Mouse (Mus musculus): Measurements from ENCODE around the gene Rbms3. TPM values are rescaled to one million over a fixed set of nuclear protein-coding genes. Genes with fewer than 3 reads are reported as not detected.

The Rbms3 gene
- polyA plus RNA-seq, 1 experiment from 2014 or later: 76.1 TPM

DNA sequence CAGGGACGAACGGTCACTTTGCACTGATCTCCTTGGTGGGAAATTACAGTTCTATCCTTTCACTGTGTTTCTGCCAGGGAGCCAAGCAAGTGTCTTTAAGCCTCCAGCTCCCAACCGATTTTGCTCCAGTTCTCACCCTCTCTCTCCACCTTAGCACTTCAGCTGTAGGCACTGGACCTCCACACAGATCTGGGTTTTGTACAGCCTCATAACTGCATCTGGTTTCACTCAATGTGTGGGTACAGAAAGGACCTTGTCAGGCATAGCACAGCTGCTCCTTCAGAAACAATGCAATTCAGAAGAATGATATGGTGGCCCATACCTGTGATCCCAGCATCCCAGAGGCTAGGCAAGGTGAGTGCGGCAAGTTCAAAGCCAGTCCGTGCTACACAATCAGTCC lies 648.9 kb downstream of the Rbms3 start:
- H3K27ac ChIP-seq (ENCODE audit: low read length): peak overlapping the region; percentile 50; the same call in 1 of the 2 replicates
- H3K4me3 ChIP-seq (replicated peaks; ENCODE audit: low read length): no peak overlapping the region
- WGBS: 75% methylated on average over 5 of the region's 5 CpGs
- no peak; the same call in 1 of the 2 replicates for ATAC-seq (ENCODE audit: insufficient read depth, low FRiP score)
- H3K9ac ChIP-seq (ENCODE audit: low read length): no peak overlapping the region
- no peaks in the 10 kb centered on the region for H3K27me3 ChIP-seq (ENCODE audit: control insufficient read depth, insufficient read depth, low read length)
- H3K4me1 ChIP-seq (ENCODE audit: control insufficient read depth, insufficient read depth, low read length): 0 out of 2 replicates have a peak, but pooled peaks cover 3% of the 10 kb centered on the region
- H3K36me3 ChIP-seq (ENCODE audit: control insufficient read depth, insufficient read depth, low read length): no peaks in the 10 kb centered on the region
- no peaks in the 10 kb centered on the region for H3K9me3 ChIP-seq (replicated peaks; ENCODE audit: control insufficient read depth, low read length)
- H3K4me2 ChIP-seq (ENCODE audit: low read depth, low read length): no peak overlapping the region

DNA sequence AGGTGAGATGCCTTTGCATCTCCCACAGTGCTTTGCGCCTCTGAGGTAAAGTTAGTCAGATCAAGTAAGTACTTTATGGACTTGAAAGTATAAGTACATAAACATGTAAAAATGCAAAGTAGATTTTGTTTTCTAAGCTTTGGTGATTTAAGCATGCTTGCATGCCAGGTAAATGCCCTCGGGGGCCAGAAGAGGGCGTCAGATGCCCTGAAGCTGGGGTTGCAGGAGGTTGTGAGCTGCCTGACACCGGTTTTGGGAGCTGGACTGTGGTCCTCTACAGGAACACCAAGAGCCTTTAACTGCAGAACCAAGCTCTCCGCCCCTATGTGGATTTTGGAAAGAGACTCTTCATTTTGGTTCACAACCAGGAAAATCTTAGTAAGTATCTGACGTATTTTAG lies 652.3 kb downstream of the Rbms3 start:
- H3K9me3 ChIP-seq (replicated peaks; ENCODE audit: control insufficient read depth, low read length): no peaks in the 10 kb centered on the region
- H3K27ac ChIP-seq (ENCODE audit: low read length): no peak overlapping the region
- WGBS: 86% methylated on average over 6 of the region's 6 CpGs

GRCm38 (mm10) chr9:116976575-116977408 lies 652.9 kb downstream of the Rbms3 start:
- Histone ChIP-seq H3K9me3 (replicated peaks; ENCODE audit: control insufficient read depth, low read length) (no peaks in the 10 kb centered on the region), H3K36me3 (ENCODE audit: control insufficient read depth, insufficient read depth, low read length) (no peaks in the 10 kb centered on the region), H3K27me3 (ENCODE audit: control insufficient read depth, insufficient read depth, low read length) (no peaks in the 10 kb centered on the region), H3K4me2 (ENCODE audit: low read depth, low read length) (no peak overlapping the region), H3K4me3 (replicated peaks; ENCODE audit: low read length) (no peak overlapping the region), H3K4me1 (ENCODE audit: control insufficient read depth, insufficient read depth, low read length) (0 out of 2 replicates have a peak, but pooled peaks cover 3% of the 10 kb centered on the region), H3K27ac (ENCODE audit: low read length) (no peak overlapping the region), H3K9ac (ENCODE audit: low read length) (no peak overlapping the region)
- no peak for ATAC-seq (ENCODE audit: insufficient read depth, low FRiP score)
- WGBS: 72% methylated on average over 21 of the region's 21 CpGs

More for the DNA sequence above, 652.3 kb downstream of the Rbms3 start:
- ATAC-seq (ENCODE audit: insufficient read depth, low FRiP score): no peak
- Histone ChIP-seq H3K4me2 (ENCODE audit: low read depth, low read length) (no peak overlapping the region), H3K27me3 (ENCODE audit: control insufficient read depth, insufficient read depth, low read length) (no peaks in the 10 kb centered on the region), H3K4me1 (ENCODE audit: control insufficient read depth, insufficient read depth, low read length) (0 out of 2 replicates have a peak, but pooled peaks cover 3% of the 10 kb centered on the region), H3K4me3 (replicated peaks; ENCODE audit: low read length) (no peak overlapping the region), H3K36me3 (ENCODE audit: control insufficient read depth, insufficient read depth, low read length) (no peaks in the 10 kb centered on the region), H3K9ac (ENCODE audit: low read length) (no peak overlapping the region)

- H3K4me1 ChIP-seq (ENCODE audit: control insufficient read depth, insufficient read depth, low read length): no peaks in the 10 kb centered on the region
- no peak overlapping the region for H3K4me3 ChIP-seq (replicated peaks; ENCODE audit: low read length)
- no peaks in the 10 kb centered on the region for H3K27me3 ChIP-seq (ENCODE audit: control insufficient read depth, insufficient read depth, low read length)
- no peaks in the 10 kb centered on the region for H3K9me3 ChIP-seq (replicated peaks; ENCODE audit: control insufficient read depth, low read length)
- no peak overlapping the region for H3K4me2 ChIP-seq (ENCODE audit: low read depth, low read length)
- no peak overlapping the region for H3K27ac ChIP-seq (ENCODE audit: low read length)
- ATAC-seq (ENCODE audit: insufficient read depth, low FRiP score): no peak
- H3K9ac ChIP-seq (ENCODE audit: low read length): no peak overlapping the region
- 72% methylated on average over 4 of the region's 4 CpGs for WGBS
- no peaks in the 10 kb centered on the region for H3K36me3 ChIP-seq (ENCODE audit: control insufficient read depth, insufficient read depth, low read length)
Observed at GRCm38 (mm10) chr9:116975269-116975668, 654.4 kb downstream of the Rbms3 start.

- no peak overlapping the region for H3K9ac ChIP-seq (ENCODE audit: low read length)
- no peaks in the 10 kb centered on the region for H3K4me1 ChIP-seq (ENCODE audit: control insufficient read depth, insufficient read depth, low read length)
- H3K4me3 ChIP-seq (replicated peaks; ENCODE audit: low read length): no peak overlapping the region
- no peak overlapping the region for H3K27ac ChIP-seq (ENCODE audit: low read length)
- H3K36me3 ChIP-seq (ENCODE audit: control insufficient read depth, insufficient read depth, low read length): no peaks in the 10 kb centered on the region
- H3K4me2 ChIP-seq (ENCODE audit: low read depth, low read length): no peak overlapping the region
- no peaks in the 10 kb centered on the region for H3K27me3 ChIP-seq (ENCODE audit: control insufficient read depth, insufficient read depth, low read length)
- 93% methylated on average over 3 of the region's 3 CpGs for WGBS
- no peaks in the 10 kb centered on the region for H3K9me3 ChIP-seq (replicated peaks; ENCODE audit: control insufficient read depth, low read length)
- no peak for ATAC-seq (ENCODE audit: insufficient read depth, low FRiP score)
Observed at GRCm38 (mm10) chr9:116974134-116974533, 655.6 kb downstream of the Rbms3 start.

DNA sequence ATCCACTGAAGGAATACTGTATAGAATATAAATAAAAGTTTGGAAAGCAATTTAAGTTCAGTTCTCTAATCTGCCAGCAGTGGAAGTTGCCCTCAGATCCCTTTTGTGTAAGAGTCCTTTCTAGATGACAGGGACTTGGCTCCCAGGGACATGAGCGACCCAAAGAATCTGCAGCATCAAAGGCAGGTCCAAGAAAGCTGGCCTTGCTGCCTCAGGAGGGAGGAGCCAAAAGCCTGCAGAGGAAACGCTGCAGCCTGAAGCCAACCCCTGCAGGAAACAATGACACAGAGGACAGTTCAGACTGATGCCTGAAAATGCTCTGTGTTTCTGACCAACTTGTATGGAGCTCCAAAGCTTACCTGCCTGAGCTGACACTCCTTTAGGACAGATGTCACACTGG lies 656.1 kb downstream of the Rbms3 start:
- no peaks in the 10 kb centered on the region for H3K4me1 ChIP-seq (ENCODE audit: control insufficient read depth, insufficient read depth, low read length)
- ATAC-seq (ENCODE audit: insufficient read depth, low FRiP score): no peak
- no peaks in the 10 kb centered on the region for H3K9me3 ChIP-seq (replicated peaks; ENCODE audit: control insufficient read depth, low read length)
- H3K36me3 ChIP-seq (ENCODE audit: control insufficient read depth, insufficient read depth, low read length): no peaks in the 10 kb centered on the region
- no peaks in the 10 kb centered on the region for H3K27me3 ChIP-seq (ENCODE audit: control insufficient read depth, insufficient read depth, low read length)
- H3K4me3 ChIP-seq (replicated peaks; ENCODE audit: low read length): no peak overlapping the region
- H3K9ac ChIP-seq (ENCODE audit: low read length): no peak overlapping the region
- no peak overlapping the region for H3K4me2 ChIP-seq (ENCODE audit: low read depth, low read length)
- WGBS: 39% methylated on average over 2 of the region's 2 CpGs
- H3K27ac ChIP-seq (ENCODE audit: low read length): no peak overlapping the region

DNA sequence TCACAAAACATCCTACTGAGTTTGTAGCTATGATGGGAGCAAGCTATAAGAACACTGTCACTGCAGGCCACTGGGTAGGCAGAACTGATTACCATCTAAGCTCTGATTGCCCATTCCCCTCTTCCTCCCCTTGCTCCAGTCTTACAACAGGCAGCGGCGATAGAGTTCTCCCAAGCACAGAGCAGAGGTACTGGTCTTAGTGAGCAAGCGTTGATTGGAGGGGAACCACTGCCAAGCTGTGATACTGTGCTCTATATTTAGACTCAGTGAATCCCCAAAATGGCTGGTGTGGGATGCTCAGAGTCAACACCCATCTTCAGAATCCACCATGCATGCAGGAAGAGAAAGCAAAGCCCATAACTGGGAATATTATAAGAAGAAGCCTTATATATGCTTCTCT lies 662.4 kb downstream of the Rbms3 start:
- H3K4me3 ChIP-seq (replicated peaks; ENCODE audit: low read length): no peak overlapping the region
- no peaks in the 10 kb centered on the region for H3K36me3 ChIP-seq (ENCODE audit: control insufficient read depth, insufficient read depth, low read length)
- H3K4me2 ChIP-seq (ENCODE audit: low read depth, low read length): no peak overlapping the region
- no peak for ATAC-seq (ENCODE audit: insufficient read depth, low FRiP score)
- no peaks in the 10 kb centered on the region for H3K4me1 ChIP-seq (ENCODE audit: control insufficient read depth, insufficient read depth, low read length)
- H3K9ac ChIP-seq (ENCODE audit: low read length): no peak overlapping the region
- WGBS: 95% methylated on average over 3 of the region's 3 CpGs
- no peaks in the 10 kb centered on the region for H3K9me3 ChIP-seq (replicated peaks; ENCODE audit: control insufficient read depth, low read length)
- no peak overlapping the region for H3K27ac ChIP-seq (ENCODE audit: low read length)
- H3K27me3 ChIP-seq (ENCODE audit: control insufficient read depth, insufficient read depth, low read length): no peaks in the 10 kb centered on the region

DNA sequence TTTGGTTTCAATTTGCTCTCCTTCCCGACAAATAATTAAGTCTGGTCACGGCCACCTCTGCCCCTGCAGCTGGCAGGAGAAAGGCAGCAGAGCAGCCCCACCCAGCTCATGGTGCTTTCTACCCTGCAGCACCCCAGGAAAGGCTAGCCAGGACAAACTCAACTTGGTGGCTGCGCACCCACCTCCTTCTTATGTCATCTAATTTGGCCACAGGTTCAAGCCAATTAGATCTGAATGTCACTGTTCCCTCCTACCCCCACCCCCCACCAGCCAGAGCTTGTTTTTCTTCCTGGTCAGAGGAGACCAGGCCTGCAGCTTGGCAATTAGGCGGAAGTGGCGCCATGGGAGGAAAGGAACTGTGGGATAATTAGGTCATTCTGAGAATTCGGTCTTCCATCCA lies 664.0 kb downstream of the Rbms3 start:
- H3K9ac ChIP-seq (ENCODE audit: low read length): no peak overlapping the region
- WGBS: 76% methylated on average over 6 of the region's 6 CpGs
- no peaks in the 10 kb centered on the region for H3K36me3 ChIP-seq (ENCODE audit: control insufficient read depth, insufficient read depth, low read length)
- H3K9me3 ChIP-seq (replicated peaks; ENCODE audit: control insufficient read depth, low read length): 0 out of 2 replicates have a peak, but pooled peaks cover 3% of the 10 kb centered on the region
- ATAC-seq (ENCODE audit: insufficient read depth, low FRiP score): no peak
- no peak overlapping the region for H3K27ac ChIP-seq (ENCODE audit: low read length)
- no peaks in the 10 kb centered on the region for H3K4me1 ChIP-seq (ENCODE audit: control insufficient read depth, insufficient read depth, low read length)
- no peak overlapping the region for H3K4me2 ChIP-seq (ENCODE audit: low read depth, low read length)
- no peaks in the 10 kb centered on the region for H3K27me3 ChIP-seq (ENCODE audit: control insufficient read depth, insufficient read depth, low read length)
- no peak overlapping the region for H3K4me3 ChIP-seq (replicated peaks; ENCODE audit: low read length)

DNA sequence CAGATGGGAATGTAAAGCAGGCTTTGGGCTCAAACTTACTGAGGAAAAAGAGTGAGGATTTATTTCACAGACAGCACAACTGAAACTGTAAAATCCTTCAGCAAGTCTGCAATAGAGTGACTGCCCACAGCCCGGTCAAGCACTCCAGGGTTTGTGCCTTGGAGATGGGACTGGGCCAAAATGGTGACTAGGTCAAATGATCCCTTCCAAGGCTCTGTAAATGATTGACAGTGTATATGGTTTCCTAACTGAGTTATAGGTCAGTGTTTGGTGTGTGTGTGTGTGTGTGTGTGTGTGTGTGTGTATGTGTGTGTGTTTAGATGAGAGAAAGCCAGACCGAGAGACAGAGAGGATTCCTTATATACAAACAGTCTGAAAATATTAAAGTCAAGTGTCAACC lies 673.6 kb downstream of the Rbms3 start:
- Histone ChIP-seq H3K27me3 (ENCODE audit: control insufficient read depth, insufficient read depth, low read length) (no peaks in the 10 kb centered on the region), H3K27ac (ENCODE audit: low read length) (no peak overlapping the region), H3K4me2 (ENCODE audit: low read depth, low read length) (no peak overlapping the region), H3K9me3 (replicated peaks; ENCODE audit: control insufficient read depth, low read length) (0 out of 2 replicates have a peak, but pooled peaks cover 3% of the 10 kb centered on the region), H3K36me3 (ENCODE audit: control insufficient read depth, insufficient read depth, low read length) (no peaks in the 10 kb centered on the region), H3K4me3 (replicated peaks; ENCODE audit: low read length) (no peak overlapping the region), H3K4me1 (ENCODE audit: control insufficient read depth, insufficient read depth, low read length) (no peaks in the 10 kb centered on the region), H3K9ac (ENCODE audit: low read length) (no peak overlapping the region)
- WGBS: 76% methylated on average over 2 of the region's 2 CpGs
- no peak for ATAC-seq (ENCODE audit: insufficient read depth, low FRiP score)

Measured in stomach, embryonic 16.5 days (tissue).